Comparison of ENCODE assay signal across 17 mouse cellular contexts in genomic region chr15:83124625-83125024, GRCm38 (mm10). TPM values are rescaled to one million over a fixed set of nuclear protein-coding genes. Genes with fewer than 3 reads are reported as not detected.
DNase-seq lines count a peak whose midpoint lies in the region; ATAC-seq and TF ChIP-seq lines count a peak whose summit lies in the region.
"Had no signal": no experiment of that assay in that cellular context is flagged by ENCODE, and none has a peak within 500 bp of the region (broad histone marks: within the 10 kb centered on the region; RNA-seq: fewer than 3 reads in every experiment).

No protein-coding gene starts in this region.

- no peak overlapping the region; the same call in 1 of the 2 replicates for H3K9ac ChIP-seq in limb, embryonic 11.5 days (ENCODE audit: low read length)
- no peak overlapping the region for H3K9ac ChIP-seq in embryonic facial prominence, embryonic 15.5 days
- no peak overlapping the region for H3K9ac ChIP-seq in limb, embryonic 14.5 days (ENCODE audit: low read depth, low read length, severe bottlenecking)
- no peak overlapping the region for H3K9ac ChIP-seq in stomach, postnatal 0 days (ENCODE audit: low read length)
- H3K9ac ChIP-seq: forebrain, embryonic 13.5 days; forebrain, postnatal 0 days; heart, embryonic 12.5 days; hindbrain, embryonic 14.5 days had no signal

- peaks cover 3% of the 10 kb centered on the region; the same call in 1 of the 2 replicates for H3K4me1 ChIP-seq in limb, embryonic 11.5 days (ENCODE audit: control insufficient read depth, insufficient read depth, low read length)
- H3K4me1 ChIP-seq in limb, embryonic 10.5 days: peaks cover 10% of the 10 kb centered on the region
- peaks cover 10% of the 10 kb centered on the region for H3K4me1 ChIP-seq in embryonic facial prominence, embryonic 15.5 days
- H3K4me1 ChIP-seq in limb, embryonic 14.5 days (ENCODE audit: control insufficient read depth, insufficient read depth, low read length): no peaks in the 10 kb centered on the region
- no peaks in the 10 kb centered on the region for H3K4me1 ChIP-seq in stomach, postnatal 0 days (replicated peaks; ENCODE audit: control insufficient read depth, insufficient read depth)

- no peaks in the 10 kb centered on the region for H3K27me3 ChIP-seq in limb, embryonic 11.5 days (ENCODE audit: control insufficient read depth, insufficient read depth, low read length)
- H3K27me3 ChIP-seq in limb, embryonic 10.5 days (ENCODE audit: low read depth, poor library complexity, severe bottlenecking): no peaks in the 10 kb centered on the region
- no peaks in the 10 kb centered on the region for H3K27me3 ChIP-seq in embryonic facial prominence, embryonic 15.5 days
- H3K27me3 ChIP-seq in limb, embryonic 14.5 days (ENCODE audit: control insufficient read depth, insufficient read depth, low read length): no peaks in the 10 kb centered on the region
- H3K27me3 ChIP-seq in stomach, postnatal 0 days (ENCODE audit: control insufficient read depth, insufficient read depth, low read length): no peaks in the 10 kb centered on the region
- H3K27me3 ChIP-seq: forebrain, embryonic 13.5 days; heart, embryonic 12.5 days had no signal

- no peak for ATAC-seq in limb, embryonic 11.5 days (ENCODE audit: insufficient number of reproducible peaks, low FRiP score, low TSS enrichment, low read depth)
- no peak for ATAC-seq in embryonic facial prominence, embryonic 15.5 days (ENCODE audit: insufficient number of reproducible peaks, low FRiP score, low TSS enrichment, low read depth)
- no peak for ATAC-seq in limb, embryonic 14.5 days (ENCODE audit: low FRiP score, low read depth)
- no peak for ATAC-seq in stomach, postnatal 0 days (ENCODE audit: low FRiP score, low TSS enrichment)
- ATAC-seq: forebrain, embryonic 13.5 days; forebrain, postnatal 0 days had no signal

- TF ChIP-seq POLR2A in limb, embryonic 14.5 days (IDR thresholded peaks at IDR 0.05; ENCODE audit: borderline replicate concordance, extremely low read depth, insufficient read depth, insufficient read length): no peak

- H3K9me3 ChIP-seq in limb, embryonic 11.5 days (ENCODE audit: control insufficient read depth, low read length): no peaks in the 10 kb centered on the region
- no peaks in the 10 kb centered on the region for H3K9me3 ChIP-seq in limb, embryonic 10.5 days (replicated peaks)
- no peaks in the 10 kb centered on the region for H3K9me3 ChIP-seq in embryonic facial prominence, embryonic 15.5 days (replicated peaks)
- H3K9me3 ChIP-seq in limb, embryonic 14.5 days (ENCODE audit: control insufficient read depth, low read length): no peaks in the 10 kb centered on the region
- no peaks in the 10 kb centered on the region for H3K9me3 ChIP-seq in stomach, postnatal 0 days (ENCODE audit: control insufficient read depth, low read length)
- H3K9me3 ChIP-seq: forebrain, embryonic 13.5 days; heart, embryonic 12.5 days; hindbrain, embryonic 10.5 days had no signal

- WGBS in limb, embryonic 11.5 days: 62% methylated on average over 5 of the region's 5 CpGs
- 70% methylated on average over 5 of the region's 5 CpGs for WGBS in limb, embryonic 10.5 days
- 57% methylated on average over 5 of the region's 5 CpGs for WGBS in embryonic facial prominence, embryonic 15.5 days
- WGBS in limb, embryonic 14.5 days: 61% methylated on average over 5 of the region's 5 CpGs
- WGBS in stomach, postnatal 0 days: 56% methylated on average over 5 of the region's 5 CpGs

- TF ChIP-seq EP300 in stomach, postnatal 0 days (optimal IDR thresholded peaks at IDR 0.05): no peak

- H3K4me3 ChIP-seq in limb, embryonic 11.5 days (ENCODE audit: low read depth, low read length): no peak overlapping the region
- H3K4me3 ChIP-seq in limb, embryonic 10.5 days: no peak overlapping the region
- H3K4me3 ChIP-seq in embryonic facial prominence, embryonic 15.5 days (replicated peaks): no peak overlapping the region
- H3K4me3 ChIP-seq in limb, embryonic 14.5 days (replicated peaks; ENCODE audit: low read length): no peak overlapping the region
- no peak overlapping the region for H3K4me3 ChIP-seq in stomach, postnatal 0 days (ENCODE audit: low read depth, low read length)
- H3K4me3 ChIP-seq: forebrain, embryonic 13.5 days; gastrocnemius, adult 2 months; heart, embryonic 12.5 days; hindbrain, embryonic 10.5 days had no signal

- no peak for DNase-seq in limb, embryonic 11.5 days (ENCODE audit: low spot score)
- no peak for DNase-seq in limb, embryonic 10.5 days (ENCODE audit: low spot score)
- no peak for DNase-seq in limb, embryonic 14.5 days (ENCODE audit: low spot score)
- DNase-seq in stomach, postnatal 0 days (ENCODE audit: low spot score): no peak
- no peak for DNase-seq in cerebellum, postnatal 14 days
- no peak for DNase-seq in cerebellum, adult 11-12 months
- DNase-seq: adrenal gland, adult 8-10 months; adrenal gland, postnatal 36 days; cerebellum, postnatal 36 days; forebrain, postnatal 0 days; gastrocnemius, adult 2 months; gastrocnemius, postnatal 25 days had no signal

- H3K4me2 ChIP-seq in limb, embryonic 11.5 days (ENCODE audit: low read depth, severe bottlenecking): no peak overlapping the region
- H3K4me2 ChIP-seq in embryonic facial prominence, embryonic 15.5 days (replicated peaks): no peak overlapping the region
- no peak overlapping the region for H3K4me2 ChIP-seq in limb, embryonic 14.5 days (replicated peaks; ENCODE audit: low read depth, low read length, severe bottlenecking)
- no peak overlapping the region for H3K4me2 ChIP-seq in stomach, postnatal 0 days (replicated peaks; ENCODE audit: low read depth)
- H3K4me2 ChIP-seq: forebrain, embryonic 13.5 days; heart, embryonic 12.5 days; hindbrain, embryonic 14.5 days had no signal

- no peak for TF ChIP-seq CTCF in stomach, postnatal 0 days (IDR thresholded peaks at IDR 0.05; ENCODE audit: low read depth)

- 0 out of 2 replicates have a peak overlapping the region, but pooled peaks have one; percentile 18 for H3K27ac ChIP-seq in limb, embryonic 11.5 days (replicated peaks; ENCODE audit: low read depth, low read length)
- no peak overlapping the region for H3K27ac ChIP-seq in limb, embryonic 10.5 days
- H3K27ac ChIP-seq in embryonic facial prominence, embryonic 15.5 days (replicated peaks): 0 out of 2 replicates have a peak overlapping the region, but pooled peaks have one; percentile 0
- H3K27ac ChIP-seq in limb, embryonic 14.5 days (replicated peaks; ENCODE audit: low read depth, low read length): 0 out of 2 replicates have a peak overlapping the region, but pooled peaks have one; percentile 4
- H3K27ac ChIP-seq in stomach, postnatal 0 days (replicated peaks): peak overlapping the region; percentile 53
- H3K27ac ChIP-seq: forebrain, embryonic 13.5 days; gastrocnemius, adult 2 months; hindbrain, embryonic 10.5 days; hindbrain, embryonic 14.5 days had no signal

- peaks cover 19% of the 10 kb centered on the region for H3K36me3 ChIP-seq in limb, embryonic 11.5 days (ENCODE audit: control insufficient read depth, insufficient read depth, low read length)
- peaks cover 59% of the 10 kb centered on the region for H3K36me3 ChIP-seq in limb, embryonic 10.5 days
- peaks cover 42% of the 10 kb centered on the region for H3K36me3 ChIP-seq in embryonic facial prominence, embryonic 15.5 days
- H3K36me3 ChIP-seq in limb, embryonic 14.5 days (ENCODE audit: control insufficient read depth, insufficient read depth, low read length): peaks cover 50% of the 10 kb centered on the region
- H3K36me3 ChIP-seq in stomach, postnatal 0 days (ENCODE audit: control insufficient read depth, insufficient read depth, low read length): peaks cover 21% of the 10 kb centered on the region

RNA-seq across cellular contexts. Expression of gene Rrp7a, which starts 2.0 kb away (rescaled TPM):
- 53.5 and 57.3 TPM in 2 replicates for polyA plus RNA-seq in limb, embryonic 11.5 days (2014; fragmentation: Nextera tagmentation; extraction: Ambion mirVana)
- polyA plus RNA-seq in limb, embryonic 10.5 days (2016; fragmentation: Nextera tagmentation; extraction: Ambion mirVana): 66.9 and 76.5 TPM in 2 replicates
- polyA plus RNA-seq in embryonic facial prominence, embryonic 15.5 days (2015; fragmentation: Nextera tagmentation; extraction: Ambion mirVana): 69.5 and 76.2 TPM in 2 replicates
- 82.1 and 92.1 TPM in 2 replicates for polyA plus RNA-seq in limb, embryonic 14.5 days (2012; rRNA removed)
- polyA plus RNA-seq in limb, embryonic 14.5 days (2014; fragmentation: Nextera tagmentation; extraction: Ambion mirVana): 60.9 and 61.7 TPM in 2 replicates
- 39.9 and 44.8 TPM in 2 replicates for polyA plus RNA-seq in stomach, postnatal 0 days (2015; fragmentation: Nextera tagmentation; extraction: Ambion mirVana)

RNA-seq across cellular contexts. Expression of gene Poldip3, which starts 24.6 kb away (rescaled TPM):
- polyA plus RNA-seq in limb, embryonic 11.5 days (2014; fragmentation: Nextera tagmentation; extraction: Ambion mirVana): 176 and 182 TPM in 2 replicates
- 183 and 193 TPM in 2 replicates for polyA plus RNA-seq in limb, embryonic 10.5 days (2016; fragmentation: Nextera tagmentation; extraction: Ambion mirVana)
- 142 and 147 TPM in 2 replicates for polyA plus RNA-seq in embryonic facial prominence, embryonic 15.5 days (2015; fragmentation: Nextera tagmentation; extraction: Ambion mirVana)
- polyA plus RNA-seq in limb, embryonic 14.5 days (2012; rRNA removed): 88.2 and 94.3 TPM in 2 replicates
- polyA plus RNA-seq in limb, embryonic 14.5 days (2014; fragmentation: Nextera tagmentation; extraction: Ambion mirVana): 150 and 154 TPM in 2 replicates
- polyA plus RNA-seq in stomach, postnatal 0 days (2015; fragmentation: Nextera tagmentation; extraction: Ambion mirVana): 56.3 and 58.7 TPM in 2 replicates

RNA-seq across cellular contexts. Expression of gene Serhl, which starts 35.3 kb away (rescaled TPM):
- polyA plus RNA-seq in limb, embryonic 11.5 days (2014; fragmentation: Nextera tagmentation; extraction: Ambion mirVana): 45.6 and 48.2 TPM in 2 replicates
- polyA plus RNA-seq in limb, embryonic 10.5 days (2016; fragmentation: Nextera tagmentation; extraction: Ambion mirVana): 42.8 and 49.1 TPM in 2 replicates
- polyA plus RNA-seq in embryonic facial prominence, embryonic 15.5 days (2015; fragmentation: Nextera tagmentation; extraction: Ambion mirVana): 64.6 and 68.1 TPM in 2 replicates
- polyA plus RNA-seq in limb, embryonic 14.5 days (2012; rRNA removed): 62.7 and 78.5 TPM in 2 replicates
- polyA plus RNA-seq in limb, embryonic 14.5 days (2014; fragmentation: Nextera tagmentation; extraction: Ambion mirVana): 68.2 and 75.0 TPM in 2 replicates
- polyA plus RNA-seq in stomach, postnatal 0 days (2015; fragmentation: Nextera tagmentation; extraction: Ambion mirVana): 51.5 and 61.6 TPM in 2 replicates

RNA-seq across cellular contexts. Expression of gene Cyb5r3, which starts 47.8 kb away (rescaled TPM):
- polyA plus RNA-seq in limb, embryonic 11.5 days (2014; fragmentation: Nextera tagmentation; extraction: Ambion mirVana): 136 and 149 TPM in 2 replicates
- 163 and 174 TPM in 2 replicates for polyA plus RNA-seq in limb, embryonic 10.5 days (2016; fragmentation: Nextera tagmentation; extraction: Ambion mirVana)
- 163 and 185 TPM in 2 replicates for polyA plus RNA-seq in embryonic facial prominence, embryonic 15.5 days (2015; fragmentation: Nextera tagmentation; extraction: Ambion mirVana)
- polyA plus RNA-seq in limb, embryonic 14.5 days (2012; rRNA removed): 73.3 and 79.9 TPM in 2 replicates
- 135 and 136 TPM in 2 replicates for polyA plus RNA-seq in limb, embryonic 14.5 days (2014; fragmentation: Nextera tagmentation; extraction: Ambion mirVana)
- 117 and 145 TPM in 2 replicates for polyA plus RNA-seq in stomach, postnatal 0 days (2015; fragmentation: Nextera tagmentation; extraction: Ambion mirVana)
